Mouse (Mus musculus) heart, embryonic 16.5 days (tissue): ENCODE data around the gene Emc1. TPM values are rescaled to one million over a fixed set of nuclear protein-coding genes. Genes with fewer than 3 reads are reported as not detected.

ENCODE experiments used
- ATAC-seq: fragments of 200-750 bp; cut with Nextera tagmentation; replicated peaks from 2 replicates; pipeline ENCODE4 v1.8.0; 2017; ENCODE audit warnings: moderate number of reproducible peaks; ENCODE audit not compliant: insufficient read depth, low FRiP score; ENCODE audit errors: extremely low read depth
- H3K27ac ChIP-seq: fragments of 300-500 bp; sonication (generic); 2 replicates; pipeline ENCODE4 v1.5.1; 2014; ENCODE audit warnings: mild to moderate bottlenecking, low read length, control low read depth, moderate library complexity
- H3K27me3 ChIP-seq: fragments of 300-500 bp; sonication (generic); 2 replicates; pipeline ENCODE4 v1.6.1; 2014; ENCODE audit warnings: low read length, mixed read lengths; ENCODE audit not compliant: control insufficient read depth, insufficient read depth
- H3K36me3 ChIP-seq: fragments of 300-500 bp; sonication (generic); 2 replicates; pipeline ENCODE4 v1.6.1; 2014; ENCODE audit not compliant: control insufficient read depth, insufficient read depth
- H3K4me1 ChIP-seq: fragments of 300-500 bp; sonication (generic); 2 replicates; pipeline ENCODE4 v1.6.1; 2014; ENCODE audit warnings: low read length, mixed read lengths; ENCODE audit not compliant: control insufficient read depth, insufficient read depth
- H3K4me2 ChIP-seq: fragments of 300-500 bp; sonication (generic); 2 replicates; pipeline ENCODE4 v1.6.1; 2014; ENCODE audit warnings: low read depth, mild to moderate bottlenecking, control low read depth, low read length
- H3K4me3 ChIP-seq: fragments of 300-500 bp; sonication (generic); 2 replicates; pipeline ENCODE4 v1.5.1; 2014; ENCODE audit warnings: mild to moderate bottlenecking, control low read depth, low read length
- H3K9ac ChIP-seq: fragments of 300-500 bp; sonication (generic); 2 replicates; pipeline ENCODE4 v1.6.1; 2014; ENCODE audit warnings: low read length, control low read depth
- H3K9me3 ChIP-seq: fragments of 300-500 bp; sonication (generic); replicated peaks from 2 replicates; pipeline ENCODE4 v1.6.1; 2016; ENCODE audit warnings: low read length; ENCODE audit not compliant: control insufficient read depth
- whole genome bisulfite sequencing: fragments of 180-500 bp; shearing (Covaris S2); extraction: QIAGEN DNeasy Blood & Tissue Kit; methylation state at CpG from one replicate; pipeline ENCODE4 v1.1.7; 2014; 5-methylcytosine and 5-hydroxymethylcytosine counted together
- polyA plus RNA-seq: library from polyadenylated mRNA; unstranded; fragments of >200 nt; fragmentation: Nextera tagmentation; extraction: Ambion mirVana; gene quantifications from 2 replicates; pipeline ENCODE4 v1.2.1, GENCODE M21; 2015

Gene Emc1
- polyA plus RNA-seq, 1 experiment from 2014 or later, result 38.2 TPM

- no peaks in the 10 kb centered on the region for H3K9me3 ChIP-seq
- WGBS, result 88% methylated on average over 11 of the region's 11 CpGs
Observed at GRCm38 (mm10) chr4:139318449-139318848, 33.9 kb upstream of the Emc1 start.

GRCm38 (mm10) chr4:139319740-139320139 lies 32.6 kb upstream of the Emc1 start:
- Histone ChIP-seq H3K4me1 (no peaks in the 10 kb centered on the region), H3K4me2 (no peak overlapping the region), H3K27ac (no peak overlapping the region), H3K36me3 (peaks cover 15% of the 10 kb centered on the region), H3K4me3 (no peak overlapping the region), H3K9ac (no peak overlapping the region), H3K27me3 (no peaks in the 10 kb centered on the region), H3K9me3 (no peaks in the 10 kb centered on the region)
- ATAC-seq, result no peak
- 87% methylated on average over 4 of the region's 4 CpGs for WGBS

More at GRCm38 (mm10) chr4:139318449-139318848, 33.9 kb upstream of the Emc1 start:
- Histone ChIP-seq H3K27me3 (no peaks in the 10 kb centered on the region), H3K9ac (no peak overlapping the region), H3K4me3 (no peak overlapping the region), H3K4me2 (no peak overlapping the region), H3K27ac (no peak overlapping the region), H3K36me3 (peaks cover 16% of the 10 kb centered on the region), H3K4me1 (no peaks in the 10 kb centered on the region)
- no peak for ATAC-seq

- Histone ChIP-seq H3K27me3 (no peaks in the 10 kb centered on the region; the same call in 1 of the 2 replicates), H3K4me3 (peak overlapping the region; percentile 48), H3K9ac (peak overlapping the region; percentile 56; the same call in 1 of the 2 replicates), H3K36me3 (no peaks in the 10 kb centered on the region), H3K4me1 (no peaks in the 10 kb centered on the region), H3K4me2 (peak overlapping the region; percentile 67), H3K9me3 (no peaks in the 10 kb centered on the region), H3K27ac (no peak overlapping the region)
- WGBS, result 7% methylated on average over 10 of the region's 10 CpGs
- ATAC-seq, result peak; percentile 76
Observed at GRCm38 (mm10) chr4:139330605-139331004, 21.8 kb upstream of the Emc1 start.

- Histone ChIP-seq H3K4me2 (no peak overlapping the region), H3K36me3 (no peaks in the 10 kb centered on the region), H3K9me3 (no peaks in the 10 kb centered on the region), H3K27me3 (peaks cover 2% of the 10 kb centered on the region; the same call in 1 of the 2 replicates), H3K27ac (no peak overlapping the region), H3K9ac (no peak overlapping the region), H3K4me1 (no peaks in the 10 kb centered on the region), H3K4me3 (no peak overlapping the region)
- 69% methylated on average over 7 of the region's 9 CpGs for WGBS
- no peak for ATAC-seq
Observed at GRCm38 (mm10) chr4:139334631-139335295, 17.6 kb upstream of the Emc1 start.

- H3K36me3 ChIP-seq, result no peaks in the 10 kb centered on the region
- peaks cover 2% of the 10 kb centered on the region; the same call in 1 of the 2 replicates for H3K27me3 ChIP-seq
- H3K27ac ChIP-seq, result no peak overlapping the region
- no peaks in the 10 kb centered on the region for H3K4me1 ChIP-seq
- H3K9me3 ChIP-seq, result no peaks in the 10 kb centered on the region
- no peak overlapping the region for H3K9ac ChIP-seq
- ATAC-seq, result no peak
- H3K4me3 ChIP-seq, result no peak overlapping the region
- H3K4me2 ChIP-seq, result no peak overlapping the region
- 36% methylated on average over 7 of the region's 7 CpGs for WGBS
Observed at GRCm38 (mm10) chr4:139335507-139335906, 16.9 kb upstream of the Emc1 start.

GRCm38 (mm10) chr4:139336822-139337483 lies 15.4 kb upstream of the Emc1 start:
- Histone ChIP-seq H3K36me3 (no peaks in the 10 kb centered on the region), H3K4me2 (peak overlapping the region; percentile 75), H3K9me3 (no peaks in the 10 kb centered on the region), H3K9ac (peak overlapping the region; percentile 62), H3K27me3 (0 out of 2 replicates have a peak, but pooled peaks cover 2% of the 10 kb centered on the region), H3K4me1 (no peaks in the 10 kb centered on the region), H3K4me3 (peak overlapping the region; percentile 41), H3K27ac (no peak overlapping the region)
- 13% methylated on average over 24 of the region's 24 CpGs for WGBS
- peak; percentile 75 for ATAC-seq

GRCm38 (mm10) chr4:139338145-139338544 lies 14.2 kb upstream of the Emc1 start:
- Histone ChIP-seq H3K36me3 (no peaks in the 10 kb centered on the region), H3K9me3 (no peaks in the 10 kb centered on the region), H3K4me2 (no peak overlapping the region), H3K27ac (no peak overlapping the region), H3K4me3 (no peak overlapping the region), H3K27me3 (0 out of 2 replicates have a peak, but pooled peaks cover 2% of the 10 kb centered on the region), H3K9ac (no peak overlapping the region), H3K4me1 (no peaks in the 10 kb centered on the region)
- ATAC-seq, result no peak
- WGBS, result 44% methylated on average over 33 of the region's 33 CpGs

- H3K4me2 ChIP-seq, result no peak overlapping the region
- H3K4me1 ChIP-seq, result no peaks in the 10 kb centered on the region
- no peak overlapping the region for H3K27ac ChIP-seq
- H3K4me3 ChIP-seq, result no peak overlapping the region
- no peak for ATAC-seq
- no peaks in the 10 kb centered on the region for H3K9me3 ChIP-seq
- H3K27me3 ChIP-seq, result 0 out of 2 replicates have a peak, but pooled peaks cover 2% of the 10 kb centered on the region
- WGBS, result 78% methylated on average over 4 of the region's 4 CpGs
- H3K36me3 ChIP-seq, result no peaks in the 10 kb centered on the region
- no peak overlapping the region for H3K9ac ChIP-seq
Observed at GRCm38 (mm10) chr4:139340835-139341234, 11.6 kb upstream of the Emc1 start.

GRCm38 (mm10) chr4:139341556-139342233 lies 10.7 kb upstream of the Emc1 start:
- Histone ChIP-seq H3K27ac (no peak overlapping the region), H3K4me3 (no peak overlapping the region), H3K9me3 (no peaks in the 10 kb centered on the region), H3K9ac (no peak overlapping the region), H3K27me3 (0 out of 2 replicates have a peak, but pooled peaks cover 2% of the 10 kb centered on the region), H3K36me3 (no peaks in the 10 kb centered on the region), H3K4me1 (no peaks in the 10 kb centered on the region), H3K4me2 (no peak overlapping the region)
- no peak for ATAC-seq
- WGBS, result 70% methylated on average over 7 of the region's 7 CpGs
